Mouse (Mus musculus): Measurements from ENCODE around the gene Gm20388.

The Gm20388 gene

GRCm38 (mm10) chr8:122524506-122524905, 2613.9 kb downstream of the Gm20388 start:
- DNase-seq (ENCODE audit: low spot score): no peak

DNA sequence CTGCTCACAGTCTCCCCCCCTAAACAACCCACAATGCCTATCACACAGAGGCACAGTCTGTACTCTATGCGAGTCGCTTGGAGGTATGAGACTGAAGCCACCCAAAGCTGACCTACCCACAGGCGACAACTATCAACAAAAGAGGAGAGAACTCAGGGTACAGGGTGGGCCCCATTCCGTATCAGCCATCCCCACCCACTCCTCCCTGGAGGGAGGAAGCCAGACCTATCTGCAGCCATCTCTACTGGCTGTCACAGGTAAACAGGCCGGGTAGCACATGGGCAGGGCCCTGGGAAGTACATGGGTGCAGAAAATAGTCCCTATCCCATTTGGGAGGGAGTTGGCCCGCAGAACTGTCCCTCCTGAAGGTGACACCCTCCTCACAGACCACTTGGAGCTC, 2614.4 kb downstream of the Gm20388 start:
- no peak for DNase-seq (ENCODE audit: low spot score)

GRCm38 (mm10) chr8:122526084-122526483, 2615.4 kb downstream of the Gm20388 start:
- no peak for DNase-seq (ENCODE audit: low spot score)

- DNase-seq (ENCODE audit: low spot score): no peak
Measured at GRCm38 (mm10) chr8:122526526-122527170, 2616.0 kb downstream of the Gm20388 start.

GRCm38 (mm10) chr8:122527937-122528336, 2617.3 kb downstream of the Gm20388 start:
- DNase-seq (ENCODE audit: low spot score): no peak

- no peak for DNase-seq (ENCODE audit: low spot score)
Measured at GRCm38 (mm10) chr8:122529159-122529558, 2618.5 kb downstream of the Gm20388 start.

DNA sequence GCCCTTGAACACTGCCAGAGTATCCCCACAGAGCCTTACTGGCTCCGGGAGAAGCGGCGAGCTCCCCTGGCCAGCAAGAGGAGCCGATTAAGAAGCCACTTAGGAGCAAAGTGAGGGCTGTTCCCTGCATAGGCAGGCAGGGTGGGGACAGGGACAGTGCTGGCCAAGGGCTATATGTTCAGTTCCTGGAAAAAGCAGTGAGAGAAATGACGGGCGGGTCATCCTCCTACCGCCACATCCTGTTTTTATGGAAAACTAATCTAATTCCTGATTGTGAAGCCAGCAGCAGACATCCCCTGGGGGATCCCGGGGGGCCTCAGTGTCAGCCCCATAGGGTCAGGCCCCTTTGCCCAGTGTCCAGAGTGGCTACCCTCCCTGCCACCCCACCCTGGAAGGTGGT, 2620.7 kb downstream of the Gm20388 start:
- DNase-seq (ENCODE audit: low spot score): no peak

- DNase-seq (ENCODE audit: low spot score): no peak
Measured at GRCm38 (mm10) chr8:122537033-122537432, 2626.4 kb downstream of the Gm20388 start.

GRCm38 (mm10) chr8:122537812-122538211, 2627.2 kb downstream of the Gm20388 start:
- no peak for DNase-seq (ENCODE audit: low spot score)

DNA sequence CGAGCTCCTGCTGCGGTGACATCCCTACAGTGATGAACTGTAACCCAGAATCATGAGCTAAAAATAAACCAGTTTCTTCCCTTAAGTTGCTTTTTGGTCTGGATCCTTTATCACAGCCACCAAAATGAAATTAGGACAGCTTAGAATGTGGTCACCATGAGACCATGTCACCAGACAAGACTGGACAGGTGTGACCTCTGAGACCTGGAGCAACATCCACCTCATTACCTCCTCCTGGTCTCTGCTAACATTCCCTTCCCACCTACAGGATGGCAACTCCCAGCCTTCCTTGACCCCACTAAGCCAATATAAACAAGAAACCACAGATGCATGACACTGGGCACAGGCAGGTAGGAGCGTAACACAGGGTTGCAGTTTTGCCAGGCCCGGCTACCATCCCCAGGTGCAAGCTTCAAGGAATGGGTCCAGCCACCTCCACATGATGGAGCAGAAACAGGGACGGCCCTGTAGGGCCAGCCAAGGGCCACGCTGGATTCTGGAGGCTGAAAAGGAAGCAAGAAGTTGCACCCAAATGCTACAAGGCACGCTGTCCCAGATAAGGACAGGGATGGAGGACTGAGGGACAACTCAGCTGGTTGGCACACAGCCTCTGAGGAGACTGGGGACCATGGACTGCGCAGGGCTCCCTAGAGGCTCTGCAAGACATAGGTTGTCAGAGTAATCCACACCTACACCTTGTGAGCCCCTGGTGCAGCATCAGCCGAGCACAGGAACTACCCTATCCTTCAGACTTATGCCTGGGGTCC, 2627.9 kb downstream of the Gm20388 start:
- no peak for DNase-seq (ENCODE audit: low spot score)

DNA sequence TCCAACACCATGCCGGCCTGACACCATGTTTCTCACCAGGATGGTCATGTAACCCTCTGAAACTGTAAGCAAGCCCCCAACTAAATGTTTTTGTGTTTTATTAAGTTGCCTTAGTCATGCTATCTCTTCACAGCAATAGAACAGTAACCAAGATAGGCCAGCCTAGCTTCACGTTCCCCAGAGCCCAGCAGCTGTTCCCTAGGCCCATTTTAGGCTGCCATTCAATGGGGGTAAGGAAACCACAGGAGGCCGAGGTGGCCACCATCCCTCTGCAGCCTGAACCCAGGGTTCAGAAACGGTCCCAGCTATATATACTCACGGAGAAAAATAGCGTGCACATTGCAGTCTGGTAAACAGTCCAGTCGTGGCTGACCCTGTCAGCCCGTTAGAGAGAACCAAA, 2633.5 kb downstream of the Gm20388 start:
- DNase-seq (ENCODE audit: low spot score): no peak

DNA sequence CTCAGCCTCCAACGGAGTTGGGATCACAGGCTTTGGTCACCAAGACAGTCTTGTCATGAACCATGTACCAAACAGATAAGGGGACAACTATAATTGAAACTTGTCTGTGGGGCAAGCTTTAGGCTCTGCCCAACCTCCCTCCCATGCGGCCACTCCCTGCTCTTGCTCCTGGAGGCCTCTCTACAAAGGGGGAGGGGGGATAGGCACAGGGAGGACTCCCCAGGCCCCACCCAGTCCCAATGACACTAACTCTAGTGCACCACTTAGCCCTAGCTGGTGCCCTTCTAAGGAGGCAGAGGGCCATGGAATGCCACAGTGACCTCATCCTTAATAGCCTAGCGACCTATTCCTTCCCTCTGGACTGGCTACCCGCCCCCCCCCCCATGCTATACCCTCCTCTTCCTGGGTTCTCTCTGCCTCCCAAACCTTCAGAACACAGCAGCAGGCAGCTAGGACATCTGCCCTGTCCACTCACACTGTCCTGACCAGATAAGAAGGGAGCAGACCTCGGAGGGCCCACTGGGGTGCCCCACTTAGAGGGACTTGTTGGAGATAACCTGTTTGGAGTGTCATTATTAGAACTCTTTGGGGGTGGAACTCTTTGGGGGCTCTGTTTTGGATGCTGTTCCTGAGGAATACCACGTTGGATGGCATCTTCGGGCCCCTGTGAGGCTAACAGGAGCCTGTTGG, 2635.6 kb downstream of the Gm20388 start:
- DNase-seq (ENCODE audit: low spot score): no peak

GRCm38 (mm10) chr8:122546811-122547453, 2636.3 kb downstream of the Gm20388 start:
- DNase-seq (ENCODE audit: low spot score): no peak

DNA sequence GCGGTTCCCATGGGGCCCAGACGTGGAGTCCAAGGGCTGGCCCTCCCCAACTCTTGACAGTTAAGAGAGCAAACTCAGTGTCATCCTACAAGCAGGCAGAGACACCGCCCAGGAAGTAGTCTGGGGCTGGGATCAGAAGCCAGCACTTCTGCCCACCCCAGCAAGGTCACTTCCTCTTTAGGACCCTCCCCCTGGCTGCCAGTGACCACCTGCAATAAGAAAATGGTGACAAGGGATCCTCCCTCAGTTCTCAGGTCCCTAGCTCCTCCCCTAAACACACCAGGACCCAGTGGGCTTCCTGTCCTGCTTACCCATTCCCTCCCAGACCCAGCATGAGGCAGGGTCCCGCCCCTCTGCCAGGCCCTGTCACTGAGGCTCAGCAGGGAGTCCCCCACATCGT, 2637.2 kb downstream of the Gm20388 start:
- no peak for DNase-seq (ENCODE audit: low spot score)

- DNase-seq (ENCODE audit: low spot score): no peak
Measured at GRCm38 (mm10) chr8:122548331-122548730, 2637.7 kb downstream of the Gm20388 start.

- no peak for DNase-seq (ENCODE audit: low spot score)
Measured at GRCm38 (mm10) chr8:122548891-122549439, 2638.3 kb downstream of the Gm20388 start.

DNA sequence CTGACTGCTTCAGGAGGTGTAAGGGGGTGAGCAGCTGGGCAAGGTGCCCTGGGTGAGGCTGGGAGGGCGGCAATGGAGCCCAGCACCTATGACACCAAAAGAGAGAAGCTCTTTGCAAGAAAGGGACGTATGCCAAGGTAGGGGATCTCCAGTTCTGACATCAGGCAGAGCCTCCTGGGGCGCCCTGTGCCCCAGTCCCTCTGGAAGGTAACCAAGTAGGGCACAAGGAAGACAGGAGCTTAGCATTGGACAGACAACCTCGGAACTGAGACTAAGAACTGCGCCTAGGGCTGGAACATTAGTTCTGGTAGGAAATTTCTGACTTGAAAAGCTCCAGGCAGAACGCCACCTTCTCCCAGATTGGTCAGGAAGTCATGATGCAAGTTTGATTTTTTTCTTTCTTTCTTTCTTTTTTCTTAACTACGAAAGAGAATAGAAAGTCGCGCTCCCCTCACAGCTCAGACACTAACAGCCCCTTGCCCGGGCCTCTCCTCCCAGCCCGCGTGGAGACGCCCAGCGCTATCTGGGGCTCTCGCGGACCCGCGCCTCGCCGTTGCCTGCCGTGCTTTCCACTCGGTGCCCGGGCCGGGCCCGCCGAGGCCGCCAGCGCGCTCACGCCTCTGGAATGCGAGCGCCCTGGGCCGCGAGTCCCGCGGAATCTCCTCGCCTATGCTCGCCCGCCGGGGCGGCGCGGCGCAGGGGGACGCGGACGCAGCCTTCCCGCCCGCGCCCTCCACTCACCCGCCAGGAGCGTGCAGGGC, 2639.8 kb downstream of the Gm20388 start:
- DNase-seq (ENCODE audit: low spot score): peak; percentile 53

DNA sequence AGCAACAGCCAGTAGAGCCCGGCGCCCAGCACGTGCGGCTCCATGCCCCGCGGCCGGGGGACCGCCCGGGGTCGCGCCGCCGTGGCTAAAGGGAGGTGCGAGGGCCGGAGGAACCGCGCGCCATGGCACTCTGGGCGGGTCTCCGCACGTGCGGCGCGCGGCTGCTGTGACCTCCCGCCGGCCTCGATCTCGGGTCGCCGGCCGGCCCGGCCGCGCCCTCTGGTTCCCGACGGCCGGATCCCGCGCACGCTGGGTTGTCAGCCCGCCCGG, 2640.3 kb downstream of the Gm20388 start:
- no peak for DNase-seq (ENCODE audit: low spot score)

- DNase-seq (ENCODE audit: low spot score): peak; percentile 94
Measured at GRCm38 (mm10) chr8:122551265-122552051, 2640.8 kb downstream of the Gm20388 start, which contains the start of gene Piezo1. Gene Piezo1 (minus strand): TSS chr8:122551329.

- no peak for DNase-seq (ENCODE audit: low spot score)
Measured at GRCm38 (mm10) chr8:122554786-122555185, 2644.1 kb downstream of the Gm20388 start.

Measured in ovary, postnatal 14 days (tissue).